Mouse (Mus musculus) kidney, postnatal 36 days (tissue): ENCODE data around the gene Mrpl36.

Experiments
- DNase-seq, 2 experiments: peaks; one replicate each; pipeline ENCODE4 v3.0.0; 2021 to 2022; ENCODE audit warnings: mixed read lengths in 2 of 2

The Mrpl36 gene

GRCm38 (mm10) chr13:73347171-73347570, 18.9 kb downstream of the Mrpl36 start:
- DNase-seq, result no peak

DNA sequence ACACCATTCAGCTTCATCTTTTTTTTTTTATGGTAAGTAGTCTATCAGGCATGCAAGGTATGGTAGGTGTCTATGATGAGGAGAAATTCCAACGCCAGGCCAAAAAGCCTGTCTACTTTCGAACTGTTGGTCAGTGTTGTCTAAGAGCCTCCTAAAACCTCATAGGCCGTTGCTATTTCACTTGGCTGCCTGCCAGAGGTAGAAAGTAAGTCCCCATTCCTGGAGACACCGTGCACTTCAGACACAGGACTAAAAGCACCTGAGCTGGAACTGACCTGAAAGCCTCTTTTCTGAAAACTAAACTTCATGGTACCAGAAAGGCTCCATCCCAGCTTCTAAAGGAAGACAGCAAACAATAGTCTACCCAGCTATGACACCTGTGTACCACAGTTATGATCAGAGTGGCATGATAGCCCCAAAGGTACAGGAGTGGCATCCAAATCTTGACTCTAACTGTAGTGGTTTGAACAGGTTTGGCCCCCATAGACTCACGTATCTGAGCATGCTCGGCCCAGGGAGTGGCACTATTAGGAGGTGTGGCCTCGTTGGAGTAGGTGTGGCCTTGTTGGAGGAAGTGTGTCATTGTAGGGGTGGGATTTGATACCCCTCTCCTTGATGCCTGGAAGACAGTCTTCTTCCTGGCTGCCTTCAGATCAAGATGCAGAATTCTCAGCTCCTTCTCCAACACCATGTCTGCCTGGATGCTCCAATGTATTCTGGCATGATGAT, 19.8 kb downstream of the Mrpl36 start:
- no peak for DNase-seq

- DNase-seq, result no peak
Observed at GRCm38 (mm10) chr13:73350741-73351140, 22.4 kb downstream of the Mrpl36 start.

DNA sequence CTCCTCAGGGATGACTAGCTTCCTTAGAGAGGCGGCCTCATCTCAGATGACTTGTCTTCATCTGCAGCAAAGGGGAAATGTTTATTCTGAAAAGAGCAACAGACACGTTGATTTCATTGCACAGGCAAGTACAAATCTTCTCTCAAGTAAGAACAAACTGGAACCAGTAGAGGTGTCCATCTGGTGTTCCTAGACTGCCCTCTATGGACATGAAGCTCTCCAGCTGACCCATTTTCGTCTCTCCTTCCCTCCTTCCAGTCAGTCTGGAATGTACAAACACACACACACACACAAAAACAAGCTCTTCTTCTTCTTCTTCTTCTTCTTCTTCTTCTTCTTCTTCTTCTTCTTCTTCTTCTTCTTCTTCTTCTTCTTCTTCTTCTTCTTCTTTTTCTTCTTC, 23.6 kb downstream of the Mrpl36 start:
- DNase-seq, result no peak

DNA sequence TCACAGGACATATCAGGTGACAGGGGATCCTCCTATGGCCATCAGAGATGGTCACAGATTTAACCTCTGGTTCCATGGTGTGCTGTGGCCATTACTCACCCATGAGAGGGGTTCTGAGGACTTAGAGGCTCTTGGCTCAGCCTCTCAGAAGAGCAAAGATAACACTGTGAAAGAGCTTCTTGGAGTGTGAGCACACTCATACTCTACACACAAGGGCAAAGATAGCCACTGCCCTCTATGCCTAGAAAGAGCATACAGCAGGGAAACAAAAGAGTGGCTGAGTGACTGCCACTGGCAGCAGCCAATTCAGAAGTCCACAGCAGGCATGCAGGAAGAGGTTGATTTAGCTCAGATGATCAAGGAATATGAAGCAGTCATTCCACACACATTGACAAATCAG, 24.2 kb downstream of the Mrpl36 start:
- no peak for DNase-seq

DNA sequence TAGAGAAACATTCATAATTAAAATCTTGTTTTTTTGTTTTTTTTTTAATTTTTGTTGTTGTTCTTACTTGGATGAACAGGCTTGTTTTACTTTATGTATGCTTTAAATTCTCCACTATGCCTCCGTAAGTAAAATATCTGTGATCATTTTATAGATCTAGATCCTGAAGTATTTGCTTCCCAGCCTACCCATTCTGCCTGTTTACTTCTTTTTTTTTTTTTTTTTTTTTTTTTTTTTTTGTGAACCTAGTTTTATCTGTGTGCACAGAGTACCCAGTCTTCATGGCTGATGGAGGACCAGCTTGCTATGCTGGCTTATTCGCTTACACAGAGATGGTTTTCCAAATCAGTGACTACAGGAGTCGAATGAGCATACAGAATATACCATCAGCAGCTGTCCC, 28.8 kb downstream of the Mrpl36 start:
- DNase-seq, result no peak

GRCm38 (mm10) chr13:73373367-73373766, 45.1 kb downstream of the Mrpl36 start:
- no peak for DNase-seq

- DNase-seq, result no peak
Observed at GRCm38 (mm10) chr13:73374612-73375011, 46.3 kb downstream of the Mrpl36 start.

GRCm38 (mm10) chr13:73377637-73378036, 49.3 kb downstream of the Mrpl36 start:
- DNase-seq, result no peak
